Mouse (Mus musculus) cerebellum, postnatal 25 days (tissue): ENCODE data around the gene Trim44.

ENCODE experiments used
- DNase-seq, 2 experiments: peaks; one replicate each; pipeline ENCODE4 v3.0.0; 2021; ENCODE audit warnings: mixed read lengths in 2 of 2

The Trim44 gene

GRCm38 (mm10) chr2:102277946-102278345 is 129.7 kb downstream of the Trim44 start:
- DNase-seq, result no peak

DNA sequence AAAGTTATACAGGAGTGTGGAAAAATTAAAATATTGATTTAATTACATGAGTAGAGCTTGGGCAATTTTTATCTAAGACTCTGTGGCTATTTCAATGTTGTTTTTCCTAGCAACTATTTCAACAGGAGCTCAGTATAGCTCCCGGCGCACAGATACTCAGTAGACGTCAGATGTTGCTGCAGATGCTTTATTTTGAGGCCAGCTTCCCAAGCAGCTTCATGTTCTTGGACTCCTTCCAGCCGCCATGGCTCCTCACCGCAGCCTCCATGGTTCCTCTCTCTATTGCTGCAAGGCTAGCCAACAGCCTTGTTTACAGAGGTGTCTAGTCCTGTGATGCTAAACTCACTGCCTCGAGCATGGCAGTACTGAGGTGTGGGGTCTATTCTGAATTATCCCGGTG is 134.3 kb downstream of the Trim44 start:
- DNase-seq, result no peak

DNA sequence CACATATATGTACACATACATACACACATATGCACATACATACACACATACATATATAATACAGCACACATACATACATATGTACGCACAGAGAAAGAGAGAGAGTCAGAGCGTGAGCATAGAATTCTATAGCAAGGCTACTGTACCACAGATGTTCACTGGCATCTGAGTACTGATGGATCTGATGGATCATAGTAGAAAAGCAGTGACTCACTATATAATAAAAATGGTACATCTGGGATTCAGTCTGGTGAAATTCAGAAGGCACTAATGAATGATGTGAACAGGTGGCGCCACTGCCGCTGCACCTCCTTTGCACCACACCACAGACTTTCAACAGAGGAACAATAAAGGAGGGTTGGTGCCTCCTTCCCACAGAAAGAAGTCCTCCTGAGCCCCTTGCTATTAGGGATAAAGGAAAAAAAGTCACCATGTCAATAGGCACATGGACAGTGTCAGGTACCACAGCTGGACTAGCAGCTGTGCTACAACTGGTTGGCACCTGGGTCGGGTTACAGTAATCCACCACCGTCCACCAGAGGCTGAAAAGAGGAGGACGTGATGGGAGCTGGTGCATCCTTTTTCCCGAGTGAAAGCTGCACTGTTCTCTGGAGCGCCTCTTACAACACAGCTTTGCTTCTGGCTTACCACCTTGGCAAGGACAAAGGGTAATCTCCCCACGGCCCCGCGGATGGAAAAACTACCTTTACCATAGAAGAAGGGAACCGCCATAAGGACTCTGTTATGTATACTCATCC is 139.9 kb downstream of the Trim44 start:
- no peak for DNase-seq

- no peak for DNase-seq
These were observed 140.7 kb downstream of the Trim44 start for GRCm38 (mm10) chr2:102266911-102267310.

- DNase-seq, result peak; percentile 28 to 37
These were observed 148.5 kb downstream of the Trim44 start for GRCm38 (mm10) chr2:102259139-102259538.

GRCm38 (mm10) chr2:102258682-102259081 is 148.9 kb downstream of the Trim44 start:
- no peak for DNase-seq

DNA sequence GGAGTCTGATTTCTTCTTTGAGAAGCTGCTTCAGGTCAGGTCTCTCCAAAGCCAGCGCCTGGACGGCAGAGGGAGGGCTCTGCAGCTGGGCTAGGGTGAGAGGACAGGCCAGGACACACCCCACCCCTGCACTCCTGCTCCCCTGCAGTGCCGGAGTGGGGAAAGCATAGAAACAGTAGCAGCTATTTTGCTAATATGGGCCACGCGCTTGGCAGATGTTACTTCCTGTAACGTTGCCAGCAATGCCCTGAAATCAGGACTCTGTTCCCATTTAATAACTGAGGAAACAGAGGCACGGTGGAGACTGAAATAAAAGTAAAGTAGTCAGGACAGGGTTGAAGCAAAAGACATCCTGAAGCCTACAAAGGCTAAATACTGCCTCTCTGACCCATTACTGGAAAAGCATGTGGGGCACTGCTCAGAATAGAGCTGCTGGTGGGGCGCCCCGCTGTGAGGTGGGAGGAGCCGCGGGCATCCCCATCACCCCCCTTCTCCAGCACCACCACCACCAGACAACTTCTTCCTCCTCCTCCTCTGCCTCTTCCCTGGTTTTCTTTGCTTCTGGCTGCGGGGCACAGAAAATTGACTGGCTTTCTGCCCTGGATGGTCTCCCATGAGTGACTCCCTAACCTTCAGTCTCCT is 149.5 kb downstream of the Trim44 start:
- DNase-seq, result peak; percentile 23 to 28

- no peak for DNase-seq
These were observed 150.9 kb downstream of the Trim44 start for GRCm38 (mm10) chr2:102256591-102257335.

DNA sequence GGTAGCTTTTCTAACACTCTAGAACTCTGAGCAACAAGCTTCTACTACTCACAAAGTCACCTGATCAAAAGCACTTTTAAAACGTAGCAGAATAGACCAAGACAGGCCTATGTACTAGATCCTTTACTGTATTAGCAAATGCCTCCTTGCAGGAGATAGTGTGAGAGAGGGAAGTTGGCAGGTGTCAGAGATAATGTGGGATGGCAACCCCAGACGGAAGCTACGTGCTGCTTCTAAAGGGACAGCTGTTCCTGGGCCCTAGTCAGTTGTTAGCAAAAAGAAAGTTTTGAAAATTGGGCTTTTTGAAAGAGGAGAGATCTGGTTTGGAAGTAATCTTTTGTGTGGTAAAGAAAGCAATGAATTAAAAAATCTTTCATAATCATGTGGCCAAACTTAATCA is 151.5 kb downstream of the Trim44 start:
- no peak for DNase-seq

DNA sequence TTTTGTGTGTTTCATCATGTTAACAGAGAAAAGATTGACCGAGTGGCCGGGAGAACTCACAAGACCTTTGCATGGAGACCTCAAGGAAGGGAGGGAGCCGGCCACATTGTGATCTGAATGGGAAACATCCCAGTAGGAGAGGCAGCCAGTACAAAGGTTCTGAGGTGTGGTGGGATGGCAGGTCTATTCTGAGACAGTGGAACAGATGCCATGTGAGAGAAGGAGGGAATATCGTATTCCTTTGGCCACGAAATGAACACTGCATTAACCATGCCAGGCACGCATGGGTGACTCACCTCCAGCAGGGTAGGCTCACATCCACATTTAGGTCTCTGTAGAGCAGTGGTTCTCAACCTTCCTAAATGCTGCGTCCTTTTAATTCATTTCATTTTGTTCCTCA is 154.4 kb downstream of the Trim44 start:
- peak in 1 of 2 experiments; percentile 9 for DNase-seq

- peak; percentile 18 to 34 for DNase-seq
These were observed 155.0 kb downstream of the Trim44 start for GRCm38 (mm10) chr2:102252651-102253050.
